Mouse (Mus musculus) thymus, adult 2 months (tissue): ENCODE data around the gene Itpka.

Source experiments
- CTCF ChIP-seq: fragments of 200-500 bp; IDR thresholded peaks from 2 replicates; pipeline ENCODE4 v1.5.1; 2012; ENCODE audit warnings: mild to moderate bottlenecking, control low read depth, low read length, moderate library complexity, borderline replicate concordance; ENCODE audit not compliant: control insufficient read depth, poor library complexity, insufficient read depth; ENCODE audit errors: extremely low read depth
- POLR2A ChIP-seq: fragments of 200-500 bp; IDR thresholded peaks from 2 replicates; pipeline ENCODE4 v1.6.1; 2012; ENCODE audit warnings: mild to moderate bottlenecking, low read length, control low read depth, moderate library complexity; ENCODE audit not compliant: control insufficient read depth, poor library complexity, insufficient read depth; ENCODE audit errors: extremely low read depth

DNA sequence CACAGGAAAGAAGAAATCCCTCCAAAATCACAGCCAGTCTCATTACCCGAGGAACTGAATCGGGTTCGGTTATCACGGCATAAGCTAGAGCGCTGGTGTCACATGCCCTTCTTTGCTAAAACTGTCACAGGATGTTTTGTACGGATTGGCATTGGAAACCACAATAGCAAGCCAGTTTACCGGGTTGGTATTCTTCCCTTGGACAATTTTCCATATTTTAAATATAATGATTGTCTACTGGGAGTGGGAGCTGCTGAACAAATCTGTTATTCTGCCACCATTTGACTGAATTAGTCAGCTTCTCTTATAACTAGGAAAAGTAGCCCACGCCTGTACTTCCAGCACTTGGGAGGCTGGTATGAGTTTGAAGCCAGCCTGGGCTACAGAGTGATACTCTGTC, 21.1 kb upstream of the Itpka start:
- no peak for TF ChIP-seq CTCF
- TF ChIP-seq POLR2A = no peak
